Mouse (Mus musculus): Measurements from ENCODE around the gene Flvcr1. TPM values are rescaled to one million over a fixed set of nuclear protein-coding genes. Genes with fewer than 3 reads are reported as not detected.

Flvcr1 gene
- 8.5 TPM for polyA plus RNA-seq (2017; shearing (Covaris generic))

GRCm38 (mm10) chr1:191026021-191026713 is at the start of gene Flvcr1:
Gene Flvcr1, minus strand, starts transcription at chr1:191026158.

GRCm38 (mm10) chr1:191062781-191063485 is 37.0 kb upstream of the Flvcr1 start, which contains the start of the genes Tatdn3 and Nsl1:
Gene Tatdn3, minus strand, starts transcription at chr1:191062932.
Gene Nsl1, plus strand, starts transcription at chr1:191063012.

GRCm38 (mm10) chr1:191036554-191037334 is 10.8 kb upstream of the Flvcr1 start, which contains the start of gene Spata45:
Gene Spata45, plus strand, starts transcription at chr1:191036639.

GRCm38 (mm10) chr1:190979100-190979563 is 46.8 kb downstream of the Flvcr1 start, which contains the start of gene Vash2:
Gene Vash2, minus strand, starts transcription at chr1:190979296.

Other genes starting within 250 kb of the Flvcr1 start
- 18.8 TPM for gene Rps6kc1, start 114.4 kb downstream of the Flvcr1 start, polyA plus RNA-seq (2017; shearing (Covaris generic))
- 92.5 TPM for gene Angel2, start 101.0 kb downstream of the Flvcr1 start, polyA plus RNA-seq (2017; shearing (Covaris generic))
- gene Vash2, start 46.9 kb downstream of the Flvcr1 start, polyA plus RNA-seq (2017; shearing (Covaris generic)): 0.37 TPM
- gene Spata45, start 10.5 kb upstream of the Flvcr1 start, polyA plus RNA-seq (2017; shearing (Covaris generic)): not detected
- 14.1 TPM for gene Tatdn3, start 36.8 kb upstream of the Flvcr1 start, polyA plus RNA-seq (2017; shearing (Covaris generic))
- 2.0 TPM for gene Nsl1, start 36.9 kb upstream of the Flvcr1 start, polyA plus RNA-seq (2017; shearing (Covaris generic))
- 0.38 TPM for gene Batf3, start 71.7 kb upstream of the Flvcr1 start, polyA plus RNA-seq (2017; shearing (Covaris generic))
- not detected for gene Fam71a, start 138.7 kb upstream of the Flvcr1 start, polyA plus RNA-seq (2017; shearing (Covaris generic))
- gene Atf3, start 191.9 kb upstream of the Flvcr1 start, polyA plus RNA-seq (2017; shearing (Covaris generic)): 0.24 TPM

All from inflammation-experienced regulatory T-cells, adult 16 weeks (primary cell).